Mouse (Mus musculus) ovary, postnatal 36 days (tissue): ENCODE data around the gene Kcnk7.
"Not testable (repeated sequence)": the region's sequence is repeated elsewhere in the genome, so short reads cannot be mapped to it uniquely, and the experiment has no call there.

Experiments
- DNase-seq: peaks from one replicate; pipeline ENCODE4 v3.0.0; 2022; ENCODE audit warnings: low spot score, mixed read lengths

Kcnk7 gene

GRCm38 (mm10) chr19:5704163-5704800, at the start of gene Kcnk7:
Gene Kcnk7 (plus strand): TSS chr19:5704367.
- DNase-seq, result no peak

- no peak for DNase-seq
These were observed 49.4 kb upstream of the Kcnk7 start for GRCm38 (mm10) chr19:5654720-5655298.

GRCm38 (mm10) chr19:5660942-5661751, 43.0 kb upstream of the Kcnk7 start:
- no peak for DNase-seq

GRCm38 (mm10) chr19:5662310-5662709, 41.9 kb upstream of the Kcnk7 start:
- no peak for DNase-seq

GRCm38 (mm10) chr19:5662981-5663913, 40.9 kb upstream of the Kcnk7 start, which contains the start of gene Sipa1:
Gene Sipa1 (minus strand): TSS chr19:5663707.
- peak; percentile 94 for DNase-seq

GRCm38 (mm10) chr19:5664669-5665257, 39.4 kb upstream of the Kcnk7 start:
- DNase-seq, result no peak

GRCm38 (mm10) chr19:5665465-5665864, 38.7 kb upstream of the Kcnk7 start:
- DNase-seq, result no peak

GRCm38 (mm10) chr19:5666386-5666785, 37.8 kb upstream of the Kcnk7 start:
- no peak for DNase-seq

GRCm38 (mm10) chr19:5668372-5668771, 35.8 kb upstream of the Kcnk7 start:
- DNase-seq, result no peak

GRCm38 (mm10) chr19:5680432-5680831, 23.7 kb upstream of the Kcnk7 start:
- no peak for DNase-seq

GRCm38 (mm10) chr19:5684236-5684635, 19.9 kb upstream of the Kcnk7 start:
- DNase-seq, result no peak

GRCm38 (mm10) chr19:5684985-5685384, 19.2 kb upstream of the Kcnk7 start:
- DNase-seq, result no peak

- no peak for DNase-seq
These were observed 18.7 kb upstream of the Kcnk7 start for GRCm38 (mm10) chr19:5685431-5685830.

GRCm38 (mm10) chr19:5685861-5686260, 18.3 kb upstream of the Kcnk7 start:
- no peak for DNase-seq

- DNase-seq, result no peak
These were observed 17.7 kb upstream of the Kcnk7 start for GRCm38 (mm10) chr19:5686437-5686836.

GRCm38 (mm10) chr19:5686954-5687353, 17.2 kb upstream of the Kcnk7 start:
- DNase-seq, result not testable (repeated sequence)

GRCm38 (mm10) chr19:5687738-5688137, 16.4 kb upstream of the Kcnk7 start:
- no peak for DNase-seq

- peak; percentile 97 for DNase-seq
These were observed 15.7 kb upstream of the Kcnk7 start, which contains the start of the genes Map3k11 and Pcnx3 for GRCm38 (mm10) chr19:5688200-5689087. Gene Map3k11 (plus strand): TSS chr19:5688742. Gene Pcnx3 (minus strand): TSS chr19:5688908.

GRCm38 (mm10) chr19:5689088-5689428, 15.1 kb upstream of the Kcnk7 start:
- no peak for DNase-seq

- DNase-seq, result peak; percentile 86
These were observed 14.4 kb upstream of the Kcnk7 start for GRCm38 (mm10) chr19:5689565-5690342.
